Mouse (Mus musculus): Measurements from ENCODE around the gene Nfya. TPM values are rescaled to one million over a fixed set of nuclear protein-coding genes. Genes with fewer than 3 reads are reported as not detected.

Nfya gene
- polyA plus RNA-seq, 1 experiment from 2014 or later, result 30.3 TPM

DNA sequence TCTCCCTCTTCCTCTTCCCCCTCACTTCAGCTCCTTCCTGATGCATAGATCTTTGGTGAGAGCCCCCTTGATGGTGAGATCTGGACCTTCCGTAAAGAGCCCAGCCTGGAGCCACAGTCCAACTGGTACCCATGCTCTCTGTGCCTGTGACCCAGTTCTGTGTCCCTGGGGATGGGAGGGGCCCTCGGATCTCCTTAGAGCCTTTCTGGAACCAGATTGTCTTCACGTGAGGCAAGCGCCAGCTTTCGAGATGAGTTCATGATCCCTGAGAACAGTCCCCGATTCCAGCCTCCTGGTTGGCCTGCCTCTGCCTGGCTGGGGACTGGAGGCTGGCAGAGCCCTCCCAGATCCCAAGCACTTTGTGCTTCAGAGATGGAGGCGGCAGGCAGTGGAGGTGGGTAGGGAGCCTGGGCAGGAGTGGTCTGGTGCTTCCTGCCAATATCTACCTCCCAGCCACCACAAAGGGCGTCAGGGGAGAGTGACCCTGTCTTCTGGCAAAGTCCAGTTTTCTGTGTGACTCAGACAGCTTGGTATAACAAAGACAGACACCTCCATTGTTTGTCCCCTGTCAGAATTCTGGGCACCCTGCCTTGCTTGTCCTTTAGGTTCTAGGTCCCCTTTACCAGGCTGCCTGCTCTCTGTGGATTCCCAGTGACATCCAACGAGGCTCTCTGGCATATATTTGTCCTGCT is 42.2 kb upstream of the Nfya start:
- no peaks in the 10 kb centered on the region for H3K27me3 ChIP-seq (ENCODE audit: insufficient read depth, low read length)
- WGBS, result 60% methylated on average over 9 of the region's 9 CpGs
- H3K9ac ChIP-seq, result no peak overlapping the region
- H3K4me3 ChIP-seq (ENCODE audit: low read depth, low read length), result no peak overlapping the region
- no peak overlapping the region; the same call in 1 of the 2 replicates for H3K4me2 ChIP-seq
- no peaks in the 10 kb centered on the region for H3K4me1 ChIP-seq (ENCODE audit: insufficient read depth)
- no peak for DNase-seq
- H3K27ac ChIP-seq (ENCODE audit: low read depth), result no peak overlapping the region; the same call in 1 of the 2 replicates
- no peaks in the 10 kb centered on the region for H3K36me3 ChIP-seq (ENCODE audit: insufficient read depth)
- no peak for ATAC-seq (ENCODE audit: insufficient read depth)
- TF ChIP-seq CTCF (IDR thresholded peaks at IDR 0.05; ENCODE audit: low read depth), result no peak
- H3K9me3 ChIP-seq (ENCODE audit: low read depth, low read length), result no peaks in the 10 kb centered on the region

DNA sequence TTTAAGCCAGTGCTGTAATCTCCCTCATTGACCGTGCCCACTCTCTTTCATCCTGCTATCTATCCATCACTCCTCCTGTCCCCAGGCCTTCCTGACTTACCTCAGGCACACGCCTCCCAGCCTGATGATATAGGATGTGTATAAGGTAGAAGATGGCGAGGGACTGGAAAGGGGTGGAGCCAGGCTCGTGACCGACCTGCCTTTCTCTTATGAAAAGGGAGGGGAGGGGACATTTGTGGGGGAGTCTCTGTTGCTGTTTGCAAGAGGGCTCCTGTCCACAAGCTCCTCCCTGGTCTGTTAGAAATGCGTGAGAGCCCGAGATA is 41.6 kb upstream of the Nfya start, which contains the start of gene Tspo2:
Gene Tspo2 (minus strand): TSS at position 170 of the 323 bp plus-strand sequence.
- DNase-seq (no peak), ATAC-seq (ENCODE audit: insufficient read depth) (peak; percentile 51)
- Histone ChIP-seq H3K4me1 (ENCODE audit: insufficient read depth) (no peaks in the 10 kb centered on the region), H3K4me3 (ENCODE audit: low read depth, low read length) (no peak within 1 kb of the TSS; the same call in 1 of the 2 replicates), H3K27me3 (ENCODE audit: insufficient read depth, low read length) (no peaks in the 10 kb centered on the region), H3K4me2 (no peak within 1 kb of the TSS; the same call in 1 of the 2 replicates), H3K9me3 (ENCODE audit: low read depth, low read length) (no peaks in the 10 kb centered on the region), H3K9ac (no peak within 1 kb of the TSS; the same call in 1 of the 2 replicates), H3K36me3 (ENCODE audit: insufficient read depth) (no peaks in the 10 kb centered on the region), H3K27ac (ENCODE audit: low read depth) (peak within 1 kb of the TSS; percentile 24; the same call in 1 of the 2 replicates)
- no peak for TF ChIP-seq CTCF (IDR thresholded peaks at IDR 0.05; ENCODE audit: low read depth)
- 55% methylated on average over 7 of the region's 7 CpGs for WGBS

DNA sequence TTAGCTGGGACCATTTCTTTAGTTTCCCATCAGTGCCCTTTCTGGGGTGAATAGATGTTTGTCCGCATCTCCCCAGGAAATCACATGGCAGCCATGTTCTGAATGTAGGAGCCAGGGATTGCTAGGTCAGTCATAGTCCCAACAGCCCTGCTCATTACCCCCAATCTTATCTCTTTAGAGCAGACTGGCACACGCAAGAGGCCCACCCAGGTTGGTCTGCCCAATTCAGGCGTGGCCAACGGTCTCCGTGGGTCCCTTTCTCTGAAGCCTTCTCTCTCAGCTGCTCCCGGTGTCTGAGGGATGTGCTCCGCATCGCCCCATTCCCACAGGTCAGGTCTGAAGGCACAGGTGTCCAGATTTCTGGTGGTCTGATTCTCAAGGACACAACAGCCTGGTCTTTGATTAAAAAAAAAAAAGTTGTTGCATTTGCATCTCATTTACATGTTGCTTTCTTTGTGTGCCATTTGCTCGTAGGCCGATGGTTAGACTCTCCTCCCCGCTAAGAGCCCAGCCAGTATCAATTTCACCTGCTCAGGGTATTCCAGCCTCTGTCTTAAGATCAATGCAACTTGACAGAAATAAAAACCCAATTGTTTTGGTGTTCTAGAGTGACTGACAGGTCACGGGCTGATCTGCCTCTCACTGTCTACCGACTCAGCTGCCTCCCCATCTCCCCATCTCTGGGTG is 41.1 kb upstream of the Nfya start:
- no peak overlapping the region; the same call in 1 of the 2 replicates for H3K9ac ChIP-seq
- no peaks in the 10 kb centered on the region for H3K27me3 ChIP-seq (ENCODE audit: insufficient read depth, low read length)
- no peaks in the 10 kb centered on the region for H3K4me1 ChIP-seq (ENCODE audit: insufficient read depth)
- WGBS, result 81% methylated on average over 13 of the region's 13 CpGs
- no peak overlapping the region; the same call in 1 of the 2 replicates for H3K4me3 ChIP-seq (ENCODE audit: low read depth, low read length)
- no peaks in the 10 kb centered on the region for H3K36me3 ChIP-seq (ENCODE audit: insufficient read depth)
- peak overlapping the region; percentile 24; the same call in 1 of the 2 replicates for H3K27ac ChIP-seq (ENCODE audit: low read depth)
- no peak for TF ChIP-seq CTCF (IDR thresholded peaks at IDR 0.05; ENCODE audit: low read depth)
- ATAC-seq (ENCODE audit: insufficient read depth) (peak; percentile 47), DNase-seq (no peak)
- no peak overlapping the region for H3K4me2 ChIP-seq
- H3K9me3 ChIP-seq (ENCODE audit: low read depth, low read length), result no peaks in the 10 kb centered on the region

DNA sequence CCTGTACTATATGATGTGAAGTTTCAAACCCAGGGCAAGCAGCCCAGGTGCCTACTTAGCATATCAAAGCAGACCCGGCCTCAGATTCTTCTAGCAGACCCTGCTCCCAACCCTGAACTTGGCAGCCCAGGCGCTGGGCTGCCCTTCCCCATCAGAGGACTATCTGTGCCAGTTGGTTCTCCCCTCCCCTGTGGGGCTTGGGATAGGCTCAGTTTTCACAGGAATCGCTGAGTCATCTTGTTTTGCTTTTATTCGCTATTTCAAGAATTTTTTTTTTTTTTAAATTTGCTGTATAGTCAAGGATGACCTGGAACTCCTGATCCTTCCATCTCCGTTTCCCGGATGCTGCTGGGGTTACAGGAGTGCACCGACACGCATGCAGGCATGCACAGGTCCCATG is 38.0 kb upstream of the Nfya start:
- TF ChIP-seq CTCF (IDR thresholded peaks at IDR 0.05; ENCODE audit: low read depth), result no peak
- no peak overlapping the region for H3K9ac ChIP-seq
- no peak overlapping the region for H3K4me3 ChIP-seq (ENCODE audit: low read depth, low read length)
- H3K9me3 ChIP-seq (ENCODE audit: low read depth, low read length), result no peaks in the 10 kb centered on the region
- no peak overlapping the region for H3K27ac ChIP-seq (ENCODE audit: low read depth)
- no peaks in the 10 kb centered on the region for H3K4me1 ChIP-seq (ENCODE audit: insufficient read depth)
- no peak for DNase-seq
- WGBS, result 67% methylated on average over 8 of the region's 8 CpGs
- H3K36me3 ChIP-seq (ENCODE audit: insufficient read depth), result no peaks in the 10 kb centered on the region
- H3K27me3 ChIP-seq (ENCODE audit: insufficient read depth, low read length), result no peaks in the 10 kb centered on the region
- no peak for ATAC-seq (ENCODE audit: insufficient read depth)
- no peak overlapping the region for H3K4me2 ChIP-seq

DNA sequence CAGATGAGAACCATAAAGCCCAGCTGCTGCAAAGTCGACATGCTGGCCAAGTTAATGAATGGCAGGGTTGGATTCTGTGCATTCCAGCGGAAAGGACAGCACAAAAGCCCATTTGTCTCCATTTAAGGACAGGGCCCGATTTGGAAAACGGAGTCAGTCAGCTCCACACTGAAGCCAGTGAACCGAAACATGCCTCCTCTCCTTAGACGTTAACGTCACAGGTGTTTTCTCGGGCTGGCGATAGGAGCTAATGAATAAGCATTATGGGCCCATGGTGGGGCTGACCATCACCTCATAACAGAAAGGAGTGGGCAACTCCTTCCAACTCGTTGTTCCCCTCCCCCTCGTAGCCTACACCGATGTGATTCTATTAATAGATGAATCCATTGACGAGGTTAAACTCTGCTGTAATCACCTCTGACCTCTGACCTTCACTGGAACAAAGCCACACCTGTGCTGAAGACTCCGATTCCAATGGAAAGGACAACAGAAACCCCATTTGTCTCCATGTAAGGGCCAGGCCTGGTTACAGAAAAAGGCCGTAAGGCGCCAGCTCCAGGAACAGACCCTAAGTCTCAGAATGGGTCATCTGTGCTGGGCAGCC is 33.9 kb upstream of the Nfya start:
- H3K9me3 ChIP-seq (ENCODE audit: low read depth, low read length), result no peaks in the 10 kb centered on the region
- no peak overlapping the region for H3K4me3 ChIP-seq (ENCODE audit: low read depth, low read length)
- WGBS, result 79% methylated on average over 16 of the region's 16 CpGs
- H3K27me3 ChIP-seq (ENCODE audit: insufficient read depth, low read length), result no peaks in the 10 kb centered on the region
- DNase-seq (no peak), ATAC-seq (ENCODE audit: insufficient read depth) (no peak)
- H3K36me3 ChIP-seq (ENCODE audit: insufficient read depth), result no peaks in the 10 kb centered on the region
- TF ChIP-seq CTCF (IDR thresholded peaks at IDR 0.05; ENCODE audit: low read depth), result no peak
- H3K9ac ChIP-seq, result no peak overlapping the region
- H3K4me2 ChIP-seq, result no peak overlapping the region
- H3K27ac ChIP-seq (ENCODE audit: low read depth), result no peak overlapping the region
- no peaks in the 10 kb centered on the region for H3K4me1 ChIP-seq (ENCODE audit: insufficient read depth)

DNA sequence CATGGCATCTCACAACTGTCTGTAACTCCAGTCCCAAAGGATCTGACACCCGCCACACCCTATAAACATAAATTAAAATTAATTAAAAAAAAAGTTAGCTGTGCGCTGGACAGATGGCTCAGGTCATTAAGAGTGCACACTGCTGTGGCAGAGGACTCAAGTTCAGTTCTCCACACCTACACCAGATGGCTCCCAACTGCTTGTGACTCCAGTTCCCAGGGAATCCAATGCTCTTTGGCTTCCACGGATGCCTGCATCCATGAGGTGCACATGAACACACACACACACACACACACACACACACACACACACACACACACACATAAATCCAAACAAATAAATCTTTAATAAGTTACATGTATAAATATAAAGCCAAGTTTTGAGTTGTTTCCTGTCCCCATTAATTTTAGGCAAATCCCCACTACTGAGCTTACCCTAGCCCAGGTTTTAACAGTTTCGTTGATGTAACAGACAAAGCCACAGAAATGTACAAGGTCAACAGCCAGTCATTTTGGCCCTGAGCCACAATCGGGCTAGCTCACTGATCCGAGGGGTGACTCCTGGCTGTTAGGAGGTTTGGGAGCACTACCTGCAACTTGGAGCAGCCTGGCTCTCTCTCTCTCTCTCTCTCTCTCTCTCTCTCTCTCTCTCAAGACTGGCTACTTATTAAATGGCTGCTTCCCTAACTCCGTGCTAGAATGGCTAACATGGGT is 33.2 kb upstream of the Nfya start:
- no peak for ATAC-seq (ENCODE audit: insufficient read depth)

More for the DNA sequence above, 33.2 kb upstream of the Nfya start:
- Histone ChIP-seq H3K9ac (no peak overlapping the region), H3K27me3 (ENCODE audit: insufficient read depth, low read length) (no peaks in the 10 kb centered on the region), H3K4me1 (ENCODE audit: insufficient read depth) (0 out of 2 replicates have a peak, but pooled peaks cover 1% of the 10 kb centered on the region), H3K4me3 (ENCODE audit: low read depth, low read length) (no peak overlapping the region), H3K27ac (ENCODE audit: low read depth) (no peak overlapping the region), H3K36me3 (ENCODE audit: insufficient read depth) (no peaks in the 10 kb centered on the region), H3K4me2 (no peak overlapping the region), H3K9me3 (ENCODE audit: low read depth, low read length) (no peaks in the 10 kb centered on the region)
- WGBS, result 57% methylated on average over 7 of the region's 7 CpGs
- no peak for TF ChIP-seq CTCF (IDR thresholded peaks at IDR 0.05; ENCODE audit: low read depth)
- no peak for DNase-seq
